8 mouse cellular contexts compared by ENCODE assay signal in the genomic region with DNA sequence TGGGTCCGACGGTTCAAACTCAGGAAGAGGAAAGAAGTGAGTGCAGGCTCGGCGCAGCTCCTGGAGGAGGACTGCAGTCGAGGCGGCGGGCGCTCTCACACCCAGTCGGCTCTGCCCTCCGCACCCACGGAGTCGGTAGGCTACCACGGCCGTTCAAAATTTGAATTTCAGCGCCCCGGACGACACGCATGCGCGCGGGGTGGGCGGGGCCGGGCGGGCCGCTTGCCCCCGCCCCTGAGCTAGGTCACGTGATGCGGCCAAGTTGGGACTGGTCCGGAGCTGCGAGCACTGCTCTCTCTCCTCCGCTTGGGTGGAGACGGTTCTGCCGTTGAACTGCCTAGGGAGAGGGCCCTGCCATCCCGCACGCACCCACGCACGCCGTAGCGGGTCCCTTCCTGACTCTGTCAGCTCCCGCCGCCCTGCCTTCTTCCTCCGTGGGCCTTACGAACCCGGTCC. TPM values are rescaled to one million over a fixed set of nuclear protein-coding genes. Genes with fewer than 3 reads are reported as not detected.
DNase-seq lines count a peak whose midpoint lies in the region; ATAC-seq and TF ChIP-seq lines count a peak whose summit lies in the region.

TSS of gene Anln (minus strand) at position 168 of the 456 bp plus-strand sequence.

- peak within 1 kb of the TSS; percentile 75 for H3K9ac ChIP-seq in forebrain, postnatal 0 days
- peak within 1 kb of the TSS; percentile 69 for H3K9ac ChIP-seq in neural tube, embryonic 15.5 days (replicated peaks)

- ATAC-seq in forebrain, postnatal 0 days: peak; percentile 96
- peak; percentile 96 for ATAC-seq in neural tube, embryonic 15.5 days (ENCODE audit: low FRiP score)

- H3K4me1 ChIP-seq in cerebellum, adult 2 months (ENCODE audit: control insufficient read depth, insufficient read depth, low read length): no peaks in the 10 kb centered on the region
- H3K4me1 ChIP-seq in forebrain, postnatal 0 days (ENCODE audit: insufficient read depth): peaks cover 5% of the 10 kb centered on the region
- no peaks in the 10 kb centered on the region for H3K4me1 ChIP-seq in lung, adult 2 months (ENCODE audit: control insufficient read depth, insufficient read depth, low read length)
- peaks cover 14% of the 10 kb centered on the region for H3K4me1 ChIP-seq in neural tube, embryonic 15.5 days

- peak; percentile 85 for DNase-seq in MEL-GATA-1-ER (ENCODE audit: extremely low read depth, low read depth)
- peak; percentile 86 to 87 for DNase-seq in cerebellum, adult 2 months
- peak; percentile 93 for DNase-seq in forebrain, postnatal 0 days
- DNase-seq in heart, postnatal 4 days: peak; percentile 97
- peak; percentile 82 to 84 for DNase-seq in layer of hippocampus, adult 2 months (ENCODE audit: low spot score in 2 of 2)
- peak; percentile 91 for DNase-seq in lung, adult 2 months
- peak; percentile 94 for DNase-seq in testis, postnatal 14 days (ENCODE audit: low spot score)

- H3K9me3 ChIP-seq in forebrain, postnatal 0 days (ENCODE audit: low read length): no peaks in the 10 kb centered on the region
- no peaks in the 10 kb centered on the region for H3K9me3 ChIP-seq in neural tube, embryonic 15.5 days (replicated peaks)

- H3K4me2 ChIP-seq in forebrain, postnatal 0 days (ENCODE audit: low read depth): peak within 1 kb of the TSS; percentile 96
- peak within 1 kb of the TSS; percentile 84 for H3K4me2 ChIP-seq in neural tube, embryonic 15.5 days

- under 1% methylated on average over 44 of the region's 44 CpGs for WGBS in cerebellum, adult 2 months
- WGBS in forebrain, postnatal 0 days: 4% methylated on average over 41 of the region's 44 CpGs
- WGBS in lung, adult 2 months: under 1% methylated on average over 43 of the region's 44 CpGs
- under 1% methylated on average over 43 of the region's 44 CpGs for WGBS in neural tube, embryonic 15.5 days

- H3K27me3 ChIP-seq in cerebellum, adult 2 months (ENCODE audit: control insufficient read depth, insufficient read depth, low read length): no peaks in the 10 kb centered on the region
- no peaks in the 10 kb centered on the region for H3K27me3 ChIP-seq in forebrain, postnatal 0 days (ENCODE audit: insufficient read depth, low read length)
- no peaks in the 10 kb centered on the region for H3K27me3 ChIP-seq in neural tube, embryonic 15.5 days (replicated peaks)

- peak; percentile 90 for TF ChIP-seq POLR2A in cerebellum, adult 2 months (IDR thresholded peaks at IDR 0.05; ENCODE audit: borderline replicate concordance, insufficient read depth, low read length)
- TF ChIP-seq POLR2A in lung, adult 2 months (IDR thresholded peaks at IDR 0.05; ENCODE audit: borderline replicate concordance, extremely low read depth, low read depth, low read length): peak; percentile 99

- no peak for TF ChIP-seq CTCF in cerebellum, adult 2 months (IDR thresholded peaks at IDR 0.05; ENCODE audit: borderline replicate concordance, insufficient read depth, low read depth, low read length)
- TF ChIP-seq CTCF in forebrain, postnatal 0 days (IDR thresholded peaks at IDR 0.05; ENCODE audit: low read depth): peak; percentile 32; the same call in 1 of the 2 replicates
- TF ChIP-seq CTCF in layer of hippocampus, adult 2 months (conservative IDR thresholded peaks at IDR 0.05): 0 out of 2 replicates have a peak, but pooled peaks have one; percentile 31
- TF ChIP-seq CTCF in lung, adult 2 months (IDR thresholded peaks at IDR 0.05; ENCODE audit: insufficient read depth, low read length): 0 out of 2 replicates have a peak, but pooled peaks have one; percentile 3

- H3K36me3 ChIP-seq in forebrain, postnatal 0 days (ENCODE audit: insufficient read depth): no peaks in the 10 kb centered on the region
- no peaks in the 10 kb centered on the region for H3K36me3 ChIP-seq in neural tube, embryonic 15.5 days

- H3K27ac ChIP-seq in cerebellum, adult 2 months (ENCODE audit: insufficient read depth, low read length): no peak within 1 kb of the TSS
- H3K27ac ChIP-seq in forebrain, postnatal 0 days (ENCODE audit: low read depth, low read length): peak within 1 kb of the TSS; percentile 74
- peak within 1 kb of the TSS; percentile 94 for H3K27ac ChIP-seq in layer of hippocampus, adult 2 months
- peak within 1 kb of the TSS; percentile 81 for H3K27ac ChIP-seq in neural tube, embryonic 15.5 days (replicated peaks)

- peak within 1 kb of the TSS; percentile 65 for H3K4me3 ChIP-seq in cerebellum, adult 2 months (replicated peaks; ENCODE audit: insufficient read depth, low read depth, low read length)
- H3K4me3 ChIP-seq in forebrain, postnatal 0 days (ENCODE audit: low read depth, low read length): peak within 1 kb of the TSS; percentile 74
- H3K4me3 ChIP-seq in layer of hippocampus, adult 2 months: peak within 1 kb of the TSS; percentile 74
- H3K4me3 ChIP-seq in lung, adult 2 months (replicated peaks; ENCODE audit: extremely low read depth, low read depth, low read length): peak within 1 kb of the TSS; percentile 83
- peak within 1 kb of the TSS; percentile 55 for H3K4me3 ChIP-seq in neural tube, embryonic 15.5 days (replicated peaks)

RNA-seq across cellular contexts. Expression of gene Anln, which starts in this region (rescaled TPM):
- 25.3 and 32.4 TPM in 2 replicates for polyA plus RNA-seq in cerebellum, adult 2 months (2012; rRNA removed)
- 3.5 and 6.6 TPM in 2 replicates for total RNA-seq in forebrain, postnatal 0 days (2014; rRNA removed)
- polyA plus RNA-seq in forebrain, postnatal 0 days (2015; fragmentation: Nextera tagmentation; extraction: Ambion mirVana): 2.2 and 2.4 TPM in 2 replicates
- total RNA-seq in heart, postnatal 4 days (2021): 10 to 100 TPM; 69.6 to 77.4 TPM
- 10 to 100 TPM; 17.4 to 21.5 TPM for total RNA-seq in layer of hippocampus, adult 2 months (2021)
- 1.4 and 1.8 TPM in 2 replicates for polyA plus RNA-seq in lung, adult 2 months (2012; rRNA removed)
- polyA plus RNA-seq in neural tube, embryonic 15.5 days (2015; fragmentation: Nextera tagmentation; extraction: Ambion mirVana): 3.7 and 11.2 TPM in 2 replicates
